Mouse (Mus musculus) forebrain, embryonic 15.5 days (tissue): Measurements from ENCODE around the gene Sp100. TPM values are rescaled to one million over a fixed set of nuclear protein-coding genes. Genes with fewer than 3 reads are reported as not detected.
"Not testable (repeated sequence)": the region's sequence is repeated elsewhere in the genome, so short reads cannot be mapped to it uniquely, and the experiment has no call there.

Experiments used
- ATAC-seq: fragments of 200-750 bp; cut with Nextera tagmentation; replicated peaks from 2 replicates; pipeline ENCODE4 v1.8.0; 2017; ENCODE audit warnings: mild to moderate bottlenecking, moderate TSS enrichment, moderate library complexity
- H3K27ac ChIP-seq: fragments of 300-500 bp; sonication (generic); replicated peaks from 2 replicates; pipeline ENCODE4 v1.5.1; 2015; ENCODE audit warnings: mild to moderate bottlenecking, inconsistent platforms
- H3K27me3 ChIP-seq: fragments of 300-500 bp; sonication (generic); 2 replicates; pipeline ENCODE4 v1.6.1; 2015; ENCODE audit warnings: inconsistent platforms
- H3K36me3 ChIP-seq: fragments of 300-500 bp; sonication (generic); 2 replicates; pipeline ENCODE4 v1.6.1; 2015; ENCODE audit warnings: mild to moderate bottlenecking, inconsistent platforms
- H3K4me1 ChIP-seq: fragments of 300-500 bp; sonication (generic); 2 replicates; pipeline ENCODE4 v1.6.1; 2015; ENCODE audit warnings: inconsistent platforms
- H3K4me2 ChIP-seq: fragments of 300-500 bp; sonication (generic); replicated peaks from 2 replicates; pipeline ENCODE4 v1.6.1; 2015; ENCODE audit warnings: mild to moderate bottlenecking, inconsistent platforms
- H3K4me3 ChIP-seq: fragments of 300-500 bp; sonication (generic); 2 replicates; pipeline ENCODE4 v1.5.1; 2015; ENCODE audit warnings: mild to moderate bottlenecking, inconsistent platforms
- H3K9ac ChIP-seq: fragments of 300-500 bp; sonication (generic); replicated peaks from 2 replicates; pipeline ENCODE4 v1.6.1; 2015; ENCODE audit warnings: mild to moderate bottlenecking, inconsistent platforms
- H3K9me3 ChIP-seq: fragments of 300-500 bp; sonication (generic); 2 replicates; pipeline ENCODE4 v1.6.1; 2016; ENCODE audit warnings: inconsistent platforms
- WGBS: fragments of 180-500 bp; shearing (Covaris S2); methylation state at CpG from one replicate; pipeline ENCODE4 v1.1.7; 2015; ENCODE audit warnings: mixed read lengths; 5-methylcytosine and 5-hydroxymethylcytosine counted together
- polyA plus RNA-seq: library from polyadenylated mRNA; unstranded; fragments of >200 nt; fragmentation: Nextera tagmentation; extraction: Ambion mirVana; gene quantifications from 2 replicates; pipeline ENCODE4 v1.2.1, GENCODE M21; 2015

Sp100 gene
- polyA plus RNA-seq, 1 experiment from 2014 or later, result 0.46 TPM

DNA sequence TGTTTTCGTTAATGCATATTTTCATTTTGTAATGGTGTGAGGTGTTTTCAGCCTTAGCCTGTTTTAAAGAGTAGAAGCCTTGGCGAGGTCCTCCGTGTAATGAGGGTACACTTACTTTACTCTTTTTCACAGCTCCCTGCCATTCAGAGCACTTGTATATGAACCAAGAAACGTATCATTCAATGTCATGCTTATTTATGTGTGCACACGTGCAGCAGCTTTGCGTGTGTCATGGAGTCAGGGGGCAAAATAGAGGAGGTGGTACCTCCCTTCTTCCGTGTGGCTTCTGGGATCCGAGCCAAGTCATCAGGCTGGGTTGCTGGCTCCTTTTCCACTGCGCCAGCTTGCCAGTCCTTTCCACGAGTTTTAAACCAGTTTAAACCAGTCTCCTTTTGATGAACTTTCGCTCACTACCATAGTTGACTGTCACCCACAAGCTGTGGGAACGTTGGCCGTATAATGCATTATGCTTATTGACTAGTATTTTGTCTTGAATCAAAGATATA is 2.0 kb downstream of the Sp100 start:
- not testable (repeated sequence) for H3K9ac ChIP-seq, H3K4me1 ChIP-seq, H3K9me3 ChIP-seq, H3K27ac ChIP-seq, ATAC-seq, H3K27me3 ChIP-seq, H3K4me3 ChIP-seq, H3K36me3 ChIP-seq, H3K4me2 ChIP-seq
- WGBS, result 64% methylated on average over 13 of the region's 13 CpGs

DNA sequence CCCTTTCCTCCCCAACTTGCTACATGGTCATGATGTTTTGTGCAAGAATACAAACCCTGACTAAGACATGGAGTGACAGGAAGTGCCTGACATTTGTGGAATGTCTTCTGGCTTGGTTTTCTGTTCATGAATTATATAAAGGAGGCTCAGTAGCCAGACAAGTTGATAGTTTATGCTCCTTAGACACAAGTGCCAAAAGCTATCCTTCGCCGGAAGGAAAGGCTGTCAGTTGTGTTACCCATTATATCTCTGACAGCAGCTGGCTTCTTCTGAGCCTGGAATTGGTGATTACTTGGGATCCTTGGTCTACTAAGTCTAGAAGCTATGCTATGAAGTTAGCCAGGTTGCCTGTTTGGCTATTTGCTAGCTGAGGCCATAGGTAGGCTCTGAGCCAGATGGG is 7.4 kb downstream of the Sp100 start:
- H3K36me3 ChIP-seq, H3K4me2 ChIP-seq, H3K9me3 ChIP-seq, ATAC-seq, H3K27me3 ChIP-seq, H3K9ac ChIP-seq, H3K4me1 ChIP-seq, H3K4me3 ChIP-seq, H3K27ac ChIP-seq: not testable (repeated sequence)
- 91% methylated on average over 2 of the region's 2 CpGs for WGBS

DNA sequence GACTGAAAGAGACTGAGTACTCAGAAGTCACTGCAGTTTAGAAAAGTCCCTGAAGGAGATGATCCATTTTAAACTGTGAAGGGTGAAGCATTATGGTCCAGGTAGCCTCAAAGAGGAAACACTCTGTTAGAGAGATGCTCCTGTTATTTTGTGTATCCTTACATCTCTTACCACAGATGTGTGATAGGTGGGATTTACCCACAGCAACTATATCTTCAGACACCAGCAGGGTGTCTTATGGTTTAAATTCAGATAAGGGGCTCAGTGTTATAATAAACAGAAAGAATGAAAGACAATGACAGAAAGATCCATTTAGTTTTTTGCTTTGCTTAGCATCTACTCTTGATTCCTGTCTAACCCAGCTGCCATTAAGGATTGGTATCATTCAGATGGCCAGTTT is 14.5 kb downstream of the Sp100 start:
- Histone ChIP-seq H3K4me1 (no peaks in the 10 kb centered on the region), H3K4me3 (no peak overlapping the region), H3K27ac (no peak overlapping the region), H3K4me2 (no peak overlapping the region), H3K27me3 (no peaks in the 10 kb centered on the region), H3K36me3 (no peaks in the 10 kb centered on the region), H3K9ac (no peak overlapping the region), H3K9me3 (no peaks in the 10 kb centered on the region; the same call in 1 of the 2 replicates)
- ATAC-seq, result no peak

DNA sequence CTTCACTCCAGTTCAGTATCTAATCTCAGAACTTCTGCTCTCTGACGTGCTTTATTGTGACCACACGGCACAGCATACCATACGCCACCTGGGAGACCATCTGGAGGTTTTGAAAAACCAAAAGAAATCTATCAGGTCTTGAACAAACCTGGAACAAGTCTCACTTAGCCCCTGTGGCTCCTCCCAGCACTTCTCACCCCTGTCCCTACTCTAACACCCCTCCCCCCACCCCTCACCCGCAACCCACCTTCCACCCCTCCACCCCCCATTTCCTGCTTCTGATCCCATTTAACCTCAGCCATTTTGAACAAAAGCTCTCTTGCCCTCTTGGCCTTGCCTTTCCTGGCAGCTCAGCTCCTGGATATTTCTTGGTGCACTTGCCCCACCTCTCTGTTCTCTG is 30.4 kb downstream of the Sp100 start:
- 73% methylated on average over 4 of the region's 4 CpGs for WGBS
- Histone ChIP-seq H3K4me2 (no peak overlapping the region), H3K36me3 (no peaks in the 10 kb centered on the region), H3K27ac (no peak overlapping the region), H3K4me3 (no peak overlapping the region), H3K9ac (no peak overlapping the region), H3K4me1 (no peaks in the 10 kb centered on the region), H3K9me3 (no peaks in the 10 kb centered on the region), H3K27me3 (no peaks in the 10 kb centered on the region)
- no peak for ATAC-seq

DNA sequence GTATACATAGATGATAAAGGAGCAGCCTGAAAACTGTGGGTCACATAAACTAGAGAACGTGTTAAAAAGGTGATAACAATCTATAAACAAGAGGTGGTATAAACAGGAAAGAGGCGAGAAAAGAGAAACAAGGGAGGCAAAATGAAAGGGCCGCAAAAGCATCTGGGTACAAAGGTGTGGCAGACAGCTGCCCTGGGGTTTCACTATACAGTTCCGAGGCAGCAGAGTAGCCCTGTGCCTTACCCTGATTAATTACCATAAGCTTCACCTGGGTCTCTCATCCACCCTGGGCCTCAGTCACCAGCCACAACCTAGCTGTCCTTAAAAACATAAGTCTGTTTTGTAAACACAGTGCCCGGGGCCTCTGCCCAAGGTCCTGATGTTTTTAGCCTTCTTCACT is 36.9 kb downstream of the Sp100 start:
- H3K27me3 ChIP-seq, result no peaks in the 10 kb centered on the region
- H3K36me3 ChIP-seq, result no peaks in the 10 kb centered on the region
- H3K9me3 ChIP-seq, result no peaks in the 10 kb centered on the region
- H3K9ac ChIP-seq, result no peak overlapping the region
- no peak for ATAC-seq
- no peak overlapping the region for H3K4me2 ChIP-seq
- WGBS, result 80% methylated on average over 5 of the region's 5 CpGs
- no peak overlapping the region for H3K4me3 ChIP-seq
- no peak overlapping the region for H3K27ac ChIP-seq
- no peaks in the 10 kb centered on the region for H3K4me1 ChIP-seq

DNA sequence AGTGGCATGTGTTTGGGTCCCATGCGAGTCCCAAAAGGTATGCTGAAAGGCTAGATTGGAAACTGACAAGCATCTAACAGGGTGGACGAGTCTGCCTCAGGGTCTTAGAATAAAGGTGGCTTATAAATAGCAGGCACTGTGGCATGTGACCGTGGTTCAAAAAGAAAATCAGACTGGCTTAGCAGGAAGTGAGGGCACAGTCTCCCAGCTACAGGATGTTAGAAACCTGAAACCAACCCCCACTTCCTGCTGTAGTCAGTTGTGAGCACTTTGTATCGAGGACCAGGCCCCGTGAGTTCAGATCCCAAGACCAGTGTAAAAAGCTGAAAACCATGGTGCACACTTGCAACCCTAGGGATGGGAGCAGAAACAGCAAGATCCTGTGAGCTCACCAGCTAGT is 37.6 kb downstream of the Sp100 start:
- Histone ChIP-seq H3K27me3 (no peaks in the 10 kb centered on the region), H3K4me3 (no peak overlapping the region), H3K27ac (no peak overlapping the region), H3K9me3 (no peaks in the 10 kb centered on the region), H3K4me1 (no peaks in the 10 kb centered on the region), H3K9ac (no peak overlapping the region), H3K4me2 (no peak overlapping the region), H3K36me3 (no peaks in the 10 kb centered on the region)
- ATAC-seq, result no peak
- 79% methylated on average over 5 of the region's 5 CpGs for WGBS

DNA sequence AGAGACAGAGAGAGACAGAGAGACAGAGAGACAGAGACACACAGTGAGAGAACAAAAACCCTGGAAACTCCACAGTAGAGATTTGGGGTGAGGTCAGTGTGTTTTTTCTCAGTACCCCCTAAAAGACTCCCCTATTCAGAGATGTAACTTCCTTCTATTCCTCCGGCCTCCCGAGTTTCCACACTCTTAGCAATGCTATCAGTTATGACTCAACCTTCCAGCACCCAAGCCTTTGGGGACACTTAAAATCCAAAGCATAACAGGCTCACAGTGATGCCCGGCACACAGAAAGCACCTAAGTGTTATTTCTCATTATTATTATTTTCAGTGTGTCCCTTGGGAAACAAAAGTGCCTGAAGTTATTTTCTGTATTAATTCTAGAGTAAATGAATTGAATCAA is 40.8 kb downstream of the Sp100 start:
- no peak overlapping the region for H3K4me3 ChIP-seq
- 96% methylated on average over 3 of the region's 3 CpGs for WGBS

DNA sequence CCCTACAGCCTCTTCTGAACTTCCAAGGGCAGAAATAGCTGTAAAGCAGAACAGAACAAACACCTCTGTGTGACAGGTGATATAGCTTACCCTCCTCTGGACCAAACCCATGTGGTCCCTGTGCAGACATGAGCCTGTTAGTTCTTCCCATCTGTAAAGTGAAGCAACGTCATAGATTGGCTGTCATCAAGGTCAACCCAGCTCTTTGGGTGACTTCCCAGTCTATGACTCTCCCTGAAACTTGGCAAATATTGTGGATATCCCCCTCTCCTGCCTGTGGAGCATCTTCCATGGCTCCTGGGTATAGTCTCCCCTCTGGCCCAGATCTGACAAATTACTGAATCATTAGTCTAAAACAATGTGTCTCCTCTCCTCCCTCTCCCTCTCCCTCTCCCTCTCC is 42.5 kb downstream of the Sp100 start:
- H3K27ac ChIP-seq, result no peak overlapping the region
- WGBS, result 79% methylated on average over 1 of the region's 1 CpGs
- H3K9me3 ChIP-seq, result no peaks in the 10 kb centered on the region
- no peak overlapping the region for H3K4me3 ChIP-seq
- no peaks in the 10 kb centered on the region for H3K27me3 ChIP-seq
- H3K4me2 ChIP-seq, result no peak overlapping the region
- ATAC-seq, result no peak
- H3K36me3 ChIP-seq, result no peaks in the 10 kb centered on the region
- no peaks in the 10 kb centered on the region for H3K4me1 ChIP-seq
- H3K9ac ChIP-seq, result no peak overlapping the region

More for the DNA sequence above, 40.8 kb downstream of the Sp100 start:
- Histone ChIP-seq H3K4me2 (no peak overlapping the region), H3K4me1 (no peaks in the 10 kb centered on the region), H3K9ac (no peak overlapping the region), H3K27ac (no peak overlapping the region), H3K36me3 (no peaks in the 10 kb centered on the region), H3K27me3 (no peaks in the 10 kb centered on the region), H3K9me3 (no peaks in the 10 kb centered on the region)
- no peak for ATAC-seq

DNA sequence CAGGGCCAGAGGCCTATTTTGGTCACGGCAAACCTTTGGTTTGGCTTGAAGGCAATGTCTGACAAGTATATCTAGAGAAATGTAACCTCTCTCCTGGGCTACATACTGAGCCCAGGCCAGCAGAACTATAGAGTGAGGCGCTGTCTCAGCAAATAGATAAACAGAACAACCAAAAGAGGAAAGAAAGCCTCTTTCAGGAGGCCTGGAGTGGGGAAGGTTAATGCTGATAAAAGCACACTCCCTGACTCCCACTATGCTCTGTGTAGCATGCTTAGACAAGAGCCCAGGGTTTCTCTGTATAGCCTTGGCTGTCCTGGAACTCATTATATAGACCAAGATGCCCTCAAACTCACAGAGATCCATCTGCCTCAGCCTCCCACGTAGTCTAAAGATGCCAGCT is 43.5 kb downstream of the Sp100 start:
- Histone ChIP-seq H3K27ac (no peak overlapping the region), H3K36me3 (no peaks in the 10 kb centered on the region), H3K9me3 (no peaks in the 10 kb centered on the region), H3K27me3 (no peaks in the 10 kb centered on the region), H3K9ac (no peak overlapping the region), H3K4me2 (no peak overlapping the region), H3K4me3 (no peak overlapping the region), H3K4me1 (no peaks in the 10 kb centered on the region)
- ATAC-seq, result no peak
- 81% methylated on average over 3 of the region's 3 CpGs for WGBS

DNA sequence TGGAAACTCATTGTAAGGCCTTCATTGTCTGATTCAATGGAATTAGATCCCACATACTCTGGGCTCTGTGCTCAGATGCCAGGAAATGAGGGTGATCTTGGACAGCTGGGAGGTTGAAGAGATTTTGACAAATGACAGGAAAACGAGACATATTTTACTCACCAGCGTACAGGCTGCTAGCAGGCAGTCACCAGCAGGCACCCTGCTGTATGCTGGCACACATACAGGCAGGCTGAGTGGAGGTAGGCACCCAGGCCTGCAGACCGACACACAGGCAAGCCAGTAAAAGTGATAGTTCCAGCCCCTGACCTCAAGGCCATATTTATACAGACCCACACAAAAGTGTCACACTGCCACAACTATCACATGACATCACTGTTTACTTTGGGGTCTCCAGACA is 45.9 kb downstream of the Sp100 start:
- Histone ChIP-seq H3K9me3 (no peaks in the 10 kb centered on the region), H3K4me2 (no peak overlapping the region), H3K27me3 (no peaks in the 10 kb centered on the region), H3K9ac (no peak overlapping the region), H3K4me1 (no peaks in the 10 kb centered on the region), H3K27ac (no peak overlapping the region), H3K4me3 (no peak overlapping the region), H3K36me3 (no peaks in the 10 kb centered on the region)
- no peak for ATAC-seq
- WGBS, result 67% methylated on average over 3 of the region's 3 CpGs

DNA sequence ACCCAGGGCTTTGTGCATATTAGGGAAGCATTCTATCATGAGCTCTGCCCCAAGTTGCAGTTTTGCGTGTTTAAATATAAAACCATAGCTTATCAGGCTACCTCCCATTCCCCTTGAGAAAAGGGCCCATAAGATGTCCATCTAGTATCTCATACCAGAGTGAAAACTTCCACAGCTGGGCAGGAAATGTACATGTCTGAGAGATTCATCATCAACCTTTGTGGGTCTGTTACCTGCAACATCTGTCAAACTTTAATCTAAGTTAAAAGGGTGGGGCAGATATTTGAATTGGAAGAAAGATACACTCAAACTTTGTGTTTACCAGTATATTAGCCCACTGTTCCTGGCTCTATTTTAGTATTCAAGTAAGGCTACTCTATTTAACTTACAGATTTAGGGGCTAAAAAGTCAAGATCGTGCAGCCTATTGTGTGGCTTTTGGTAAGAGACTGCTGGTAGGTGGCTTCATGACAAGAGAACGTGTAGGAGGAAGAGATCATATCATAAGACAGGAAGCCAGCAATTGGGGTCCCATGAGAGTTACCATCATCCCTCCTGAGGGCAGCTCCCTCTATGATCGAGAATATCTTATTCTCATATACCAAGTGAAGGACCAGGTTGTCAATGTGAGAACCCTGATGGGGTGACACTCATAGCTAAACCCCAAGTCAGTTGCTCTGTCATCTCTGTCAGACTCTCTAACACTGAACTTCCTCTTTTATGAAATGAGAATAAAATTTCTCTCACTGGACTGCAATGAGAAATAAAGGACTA is 48.1 kb downstream of the Sp100 start:
- H3K4me2 ChIP-seq, result no peak overlapping the region
- H3K36me3 ChIP-seq, result no peaks in the 10 kb centered on the region
- H3K9ac ChIP-seq, result no peak overlapping the region
- 85% methylated on average over 4 of the region's 4 CpGs for WGBS
- H3K4me1 ChIP-seq, result no peaks in the 10 kb centered on the region
- no peak overlapping the region for H3K4me3 ChIP-seq
- H3K27me3 ChIP-seq, result no peaks in the 10 kb centered on the region
- no peak overlapping the region for H3K27ac ChIP-seq
- H3K9me3 ChIP-seq, result no peaks in the 10 kb centered on the region
- ATAC-seq, result no peak

DNA sequence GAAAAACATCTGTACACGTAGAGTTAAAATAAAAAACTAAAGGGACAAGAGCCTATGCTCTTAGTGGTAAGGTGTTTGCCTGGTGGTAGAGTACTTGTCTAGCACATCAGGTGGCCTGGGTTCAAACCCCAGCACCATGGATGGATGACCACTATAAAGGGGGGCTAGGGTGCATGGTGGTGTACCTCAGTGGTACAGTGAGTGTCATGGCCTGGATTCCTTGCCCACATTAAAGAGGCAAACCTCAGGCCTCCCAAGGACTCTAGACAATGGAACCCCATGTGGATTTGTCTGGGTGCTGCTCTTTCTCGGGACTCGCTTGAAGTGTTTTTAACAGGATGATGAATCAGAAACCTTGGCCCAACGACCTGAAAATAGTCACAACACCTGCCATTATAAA is 52.7 kb downstream of the Sp100 start:
- H3K4me2 ChIP-seq, result no peak overlapping the region
- H3K9ac ChIP-seq, result no peak overlapping the region
- no peaks in the 10 kb centered on the region for H3K27me3 ChIP-seq
- H3K9me3 ChIP-seq, result no peaks in the 10 kb centered on the region
- WGBS, result 80% methylated on average over 4 of the region's 4 CpGs
- no peak overlapping the region for H3K4me3 ChIP-seq
- no peaks in the 10 kb centered on the region for H3K36me3 ChIP-seq
- no peak overlapping the region for H3K27ac ChIP-seq
- H3K4me1 ChIP-seq, result no peaks in the 10 kb centered on the region
- ATAC-seq, result peak; percentile 20; the same call in 1 of the 2 replicates
